Mouse (Mus musculus): ENCODE results near the gene Nans. TPM values are rescaled to one million over a fixed set of nuclear protein-coding genes. Genes with fewer than 3 reads are reported as not detected.

Nans gene
- total RNA-seq (2014; rRNA removed) (87.1 and 89.3 TPM in 2 replicates), polyA plus RNA-seq (2015; fragmentation: Nextera tagmentation; extraction: Ambion mirVana) (69.8 and 70.2 TPM in 2 replicates)

DNA sequence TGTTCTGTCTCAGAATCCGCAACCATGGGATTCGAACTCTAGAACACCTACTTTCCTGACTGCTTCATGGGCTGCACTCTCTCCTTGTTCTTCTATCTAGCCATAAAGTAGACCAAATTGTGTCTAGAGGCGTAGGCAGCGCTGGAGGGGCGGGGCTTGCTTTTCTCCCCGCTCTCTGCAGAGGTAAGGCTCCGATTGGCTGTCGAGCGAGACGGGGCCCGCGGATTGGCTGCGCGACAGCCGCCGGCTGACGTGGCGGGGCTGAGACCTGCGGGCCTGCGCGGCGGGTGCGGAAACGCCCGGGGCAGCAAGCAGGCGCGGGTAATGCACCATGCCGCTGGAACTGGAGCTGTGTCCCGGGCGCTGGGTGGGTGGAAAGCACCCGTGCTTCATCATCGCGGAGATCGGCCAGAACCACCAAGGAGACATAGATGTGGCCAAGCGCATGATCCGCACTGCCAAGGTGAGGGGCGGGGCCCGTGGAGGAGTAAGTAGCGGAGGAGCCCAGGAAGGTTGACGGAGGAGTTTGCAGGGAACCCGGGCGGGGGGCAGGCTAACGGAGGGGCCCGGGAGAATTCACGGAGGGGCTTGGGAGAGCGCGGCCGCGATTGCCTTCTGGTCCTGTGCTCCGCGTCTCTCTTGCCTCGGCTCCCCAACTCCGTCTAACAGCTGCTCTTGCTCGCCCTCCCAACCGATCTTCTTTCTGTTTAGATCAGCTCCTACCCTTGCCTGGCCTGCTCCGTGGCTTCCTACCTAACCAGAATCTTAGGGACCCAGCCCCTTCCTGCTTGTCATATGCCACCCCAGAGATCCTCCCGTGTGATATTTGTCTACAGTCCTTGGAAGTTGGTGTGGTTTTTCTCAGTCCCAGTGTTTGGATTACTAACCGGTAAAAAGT, at the start of gene Nans:
TSS of gene Nans (plus strand) at position 221 of the 898 bp plus-strand sequence.
- DNase-seq, result peak; percentile 97
- WGBS, result under 1% methylated on average over 57 of the region's 58 CpGs
- H3K9me3 ChIP-seq (ENCODE audit: low read length), result no peaks in the 10 kb centered on the region

DNA sequence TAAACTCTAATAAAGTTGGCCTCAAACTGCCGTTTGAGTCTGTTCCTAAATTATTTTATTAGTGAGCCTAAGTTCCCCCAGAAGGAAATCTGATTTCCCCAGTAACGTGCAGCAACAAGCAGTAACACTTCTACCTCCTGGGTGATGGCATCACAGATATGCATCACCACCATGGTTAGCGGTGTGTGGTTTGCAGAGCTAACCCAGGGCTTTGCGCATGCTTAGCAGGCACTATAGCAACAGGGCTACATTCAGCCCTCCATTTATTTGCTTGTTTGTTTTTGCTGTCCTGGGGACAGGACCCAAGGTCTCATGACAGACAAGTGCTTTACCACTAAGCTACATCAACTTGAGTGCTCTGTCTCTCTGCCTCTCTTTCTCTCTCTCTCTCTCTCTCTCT, 46.5 kb upstream of the Nans start:
- 84% methylated on average over 4 of the region's 4 CpGs for WGBS
- no peaks in the 10 kb centered on the region for H3K9me3 ChIP-seq (ENCODE audit: low read length)
- DNase-seq (no peak), ATAC-seq (no peak)
- no peaks in the 10 kb centered on the region for H3K27me3 ChIP-seq (ENCODE audit: insufficient read depth, low read length)
- no peak overlapping the region for H3K27ac ChIP-seq (ENCODE audit: low read depth, low read length)
- H3K4me3 ChIP-seq (ENCODE audit: low read depth, low read length), result no peak overlapping the region
- TF ChIP-seq CTCF (IDR thresholded peaks at IDR 0.05; ENCODE audit: low read depth), result no peak
- no peaks in the 10 kb centered on the region for H3K4me1 ChIP-seq (ENCODE audit: insufficient read depth)
- H3K4me2 ChIP-seq (ENCODE audit: low read depth), result no peak overlapping the region
- no peaks in the 10 kb centered on the region for H3K36me3 ChIP-seq (ENCODE audit: insufficient read depth)
- no peak overlapping the region for H3K9ac ChIP-seq

More for the DNA sequence above, at the start of gene Nans:
- Histone ChIP-seq H3K27ac (ENCODE audit: low read depth, low read length) (peak within 1 kb of the TSS; percentile 69), H3K36me3 (ENCODE audit: insufficient read depth) (peaks cover 12% of the 10 kb centered on the region), H3K4me3 (ENCODE audit: low read depth, low read length) (peak within 1 kb of the TSS; percentile 85), H3K9ac (peak within 1 kb of the TSS; percentile 71), H3K4me2 (ENCODE audit: low read depth) (peak within 1 kb of the TSS; percentile 76), H3K4me1 (ENCODE audit: insufficient read depth) (peaks cover 9% of the 10 kb centered on the region; the same call in 1 of the 2 replicates), H3K27me3 (ENCODE audit: insufficient read depth, low read length) (no peaks in the 10 kb centered on the region)
- no peak for TF ChIP-seq CTCF (IDR thresholded peaks at IDR 0.05; ENCODE audit: low read depth)
- peak; percentile 100 for ATAC-seq

DNA sequence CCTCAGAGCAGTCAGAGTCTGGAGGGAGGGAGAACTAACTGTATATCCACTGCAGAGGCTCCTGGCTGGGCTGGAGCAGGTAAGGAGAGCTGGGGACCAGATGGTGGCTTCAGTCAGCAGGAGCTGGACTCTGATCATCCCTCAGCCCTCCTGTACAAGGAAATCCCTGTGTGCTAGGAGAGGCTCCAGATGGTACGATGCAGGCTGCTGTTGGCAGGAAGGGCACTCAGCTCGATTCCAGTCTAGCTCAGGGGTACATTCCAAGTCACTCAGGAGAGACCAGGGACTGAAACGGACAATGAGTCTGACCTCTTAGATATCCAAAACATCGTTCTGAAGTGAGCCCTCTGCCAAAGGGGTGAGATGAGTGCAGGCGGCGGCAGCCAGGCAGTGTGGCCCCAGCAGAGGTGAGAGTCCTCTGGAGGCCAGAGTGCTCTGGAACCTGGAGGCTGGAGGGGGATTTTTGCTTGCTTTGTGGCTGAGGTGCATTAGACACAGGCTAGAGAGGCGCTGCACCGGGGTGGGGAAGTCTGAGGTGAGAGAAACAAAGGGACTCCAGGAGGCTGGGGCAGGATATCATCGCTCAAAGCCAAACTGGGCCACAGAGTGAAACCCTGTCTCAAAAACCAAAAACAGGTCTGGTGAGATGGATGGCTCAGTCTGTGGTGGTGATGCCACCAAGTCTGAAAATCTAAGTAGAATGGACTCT, 43.7 kb upstream of the Nans start:
- no peak for ATAC-seq
- Histone ChIP-seq H3K4me3 (ENCODE audit: low read depth, low read length) (no peak overlapping the region), H3K27me3 (ENCODE audit: insufficient read depth, low read length) (no peaks in the 10 kb centered on the region), H3K4me1 (ENCODE audit: insufficient read depth) (no peaks in the 10 kb centered on the region), H3K27ac (ENCODE audit: low read depth, low read length) (no peak overlapping the region), H3K9me3 (ENCODE audit: low read length) (no peaks in the 10 kb centered on the region), H3K9ac (no peak overlapping the region), H3K36me3 (ENCODE audit: insufficient read depth) (no peaks in the 10 kb centered on the region), H3K4me2 (ENCODE audit: low read depth) (no peak overlapping the region)
- 46% methylated on average over 9 of the region's 9 CpGs for WGBS
- no peak for TF ChIP-seq CTCF (IDR thresholded peaks at IDR 0.05; ENCODE audit: low read depth)
- no peak for DNase-seq

DNA sequence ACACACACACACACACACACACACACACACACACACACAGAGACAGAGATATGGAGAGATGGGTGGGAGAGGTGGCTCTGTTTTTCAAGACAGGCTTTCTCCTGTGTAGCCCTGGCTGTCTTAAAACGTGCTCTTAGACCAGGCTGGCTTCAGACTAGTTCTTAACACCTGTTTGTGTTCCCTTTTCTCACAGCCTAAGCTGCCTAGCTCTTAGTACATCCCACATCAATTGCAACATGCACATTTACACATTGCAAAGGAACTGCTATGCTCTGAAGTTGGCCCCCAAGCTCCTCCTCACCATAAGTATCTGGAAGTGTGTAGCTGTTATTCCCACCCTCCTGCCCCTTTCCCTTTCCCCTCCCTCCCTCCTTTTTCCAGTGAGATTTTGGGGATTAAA, 41.6 kb upstream of the Nans start:
- H3K4me2 ChIP-seq (ENCODE audit: low read depth), result no peak overlapping the region
- H3K9me3 ChIP-seq (ENCODE audit: low read length), result no peaks in the 10 kb centered on the region
- H3K27ac ChIP-seq (ENCODE audit: low read depth, low read length), result no peak overlapping the region
- ATAC-seq, result no peak
- no peak overlapping the region for H3K4me3 ChIP-seq (ENCODE audit: low read depth, low read length)
- DNase-seq, result no peak
- 58% methylated on average over 1 of the region's 1 CpGs for WGBS
- no peaks in the 10 kb centered on the region for H3K36me3 ChIP-seq (ENCODE audit: insufficient read depth)
- TF ChIP-seq CTCF (IDR thresholded peaks at IDR 0.05; ENCODE audit: low read depth), result no peak
- no peaks in the 10 kb centered on the region for H3K4me1 ChIP-seq (ENCODE audit: insufficient read depth)
- H3K9ac ChIP-seq, result no peak overlapping the region
- H3K27me3 ChIP-seq (ENCODE audit: insufficient read depth, low read length), result no peaks in the 10 kb centered on the region

DNA sequence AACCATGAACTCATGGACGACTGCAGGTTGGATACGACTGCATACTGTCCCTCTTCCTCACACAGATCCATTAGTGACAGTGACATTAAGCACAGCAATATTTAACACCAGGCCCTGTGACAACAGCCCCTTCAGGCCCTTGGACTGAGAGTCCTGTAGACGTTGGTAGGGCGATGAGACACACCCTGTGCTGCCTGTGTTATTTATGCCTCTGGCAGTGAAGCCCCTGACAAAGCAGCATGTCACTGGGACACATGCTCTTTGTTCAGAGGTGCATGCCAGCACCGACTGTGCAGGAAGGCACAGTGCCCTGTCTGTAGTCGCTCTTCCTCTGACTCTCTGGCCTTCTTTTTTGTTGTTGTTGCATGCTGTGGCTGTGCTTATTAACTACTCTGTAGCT, 40.2 kb upstream of the Nans start:
- Histone ChIP-seq H3K4me3 (ENCODE audit: low read depth, low read length) (no peak overlapping the region), H3K36me3 (ENCODE audit: insufficient read depth) (no peaks in the 10 kb centered on the region), H3K27me3 (ENCODE audit: insufficient read depth, low read length) (no peaks in the 10 kb centered on the region), H3K27ac (ENCODE audit: low read depth, low read length) (no peak overlapping the region), H3K4me2 (ENCODE audit: low read depth) (no peak overlapping the region), H3K4me1 (ENCODE audit: insufficient read depth) (peaks cover 9% of the 10 kb centered on the region; the same call in 1 of the 2 replicates), H3K9me3 (ENCODE audit: low read length) (no peaks in the 10 kb centered on the region), H3K9ac (no peak overlapping the region)
- peak; percentile 8 for DNase-seq
- no peak for TF ChIP-seq CTCF (IDR thresholded peaks at IDR 0.05; ENCODE audit: low read depth)
- 47% methylated on average over 6 of the region's 6 CpGs for WGBS
- no peak for ATAC-seq

DNA sequence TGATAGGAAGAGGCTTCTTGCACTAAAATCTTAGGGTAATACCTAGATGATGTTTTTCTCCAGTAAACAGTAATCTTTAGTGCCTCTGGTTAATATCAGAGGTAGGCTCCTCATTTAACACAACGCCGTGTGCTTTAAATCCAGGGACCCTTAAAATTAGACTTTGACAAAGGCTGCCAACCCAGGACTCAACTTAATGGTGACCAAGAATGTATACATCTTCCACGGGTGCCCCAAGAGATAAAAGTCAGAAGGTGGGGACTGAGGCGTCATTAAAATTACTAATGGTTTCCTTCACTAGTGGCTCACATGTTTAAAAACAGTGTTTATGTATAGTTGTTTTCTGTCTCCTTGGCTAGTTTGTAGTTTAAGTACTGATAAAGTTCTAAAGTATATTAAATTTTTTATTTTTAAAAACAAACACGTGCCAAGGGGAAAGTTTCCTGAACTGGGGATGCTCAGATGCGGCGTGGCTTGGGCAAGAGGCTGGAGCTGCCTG, 39.0 kb upstream of the Nans start:
- no peak for TF ChIP-seq CTCF (IDR thresholded peaks at IDR 0.05; ENCODE audit: low read depth)
- no peak for DNase-seq
- Histone ChIP-seq H3K4me3 (ENCODE audit: low read depth, low read length) (peak overlapping the region; percentile 74), H3K27ac (ENCODE audit: low read depth, low read length) (peak overlapping the region; percentile 98), H3K27me3 (ENCODE audit: insufficient read depth, low read length) (no peaks in the 10 kb centered on the region), H3K9ac (peak overlapping the region; percentile 89), H3K4me1 (ENCODE audit: insufficient read depth) (peaks cover 20% of the 10 kb centered on the region), H3K36me3 (ENCODE audit: insufficient read depth) (no peaks in the 10 kb centered on the region), H3K9me3 (ENCODE audit: low read length) (no peaks in the 10 kb centered on the region), H3K4me2 (ENCODE audit: low read depth) (peak overlapping the region; percentile 88)
- no peak for ATAC-seq
- WGBS, result 34% methylated on average over 7 of the region's 7 CpGs

Measured in forebrain, postnatal 0 days (tissue).